14 mouse cellular contexts compared by ENCODE assay signal in genomic region chr13:64309842-64310241, GRCm38 (mm10). TPM values are rescaled to one million over a fixed set of nuclear protein-coding genes. Genes with fewer than 3 reads are reported as not detected.
A peak's percentile ranks its signal among the peaks of the same experiment; 100 is the strongest.
DNase-seq lines count a peak whose midpoint lies in the region; ATAC-seq and TF ChIP-seq lines count a peak whose summit lies in the region.
"Had no signal": no experiment of that assay in that cellular context is flagged by ENCODE, and none has a peak within 500 bp of the region (broad histone marks: within the 10 kb centered on the region; RNA-seq: fewer than 3 reads in every experiment).

No protein-coding gene starts in this region.

- H3K4me3 ChIP-seq in kidney, embryonic 15.5 days (replicated peaks) = no peak overlapping the region
- no peak overlapping the region; the same call in 1 of the 2 replicates for H3K4me3 ChIP-seq in G1E (ENCODE audit: low read depth, low read length)
- no peak overlapping the region for H3K4me3 ChIP-seq in heart, embryonic 16.5 days (ENCODE audit: low read length)
- no peak overlapping the region for H3K4me3 ChIP-seq in hindbrain, embryonic 14.5 days (replicated peaks; ENCODE audit: low read length)
- H3K4me3 ChIP-seq: left cerebral cortex, adult 2 months; midbrain, embryonic 13.5 days had no signal

- 0 out of 2 replicates have a peak overlapping the region, but pooled peaks have one; percentile 1 for H3K27ac ChIP-seq in kidney, embryonic 15.5 days
- peak overlapping the region; percentile 40 for H3K27ac ChIP-seq in heart, embryonic 16.5 days (ENCODE audit: low read length)
- H3K27ac ChIP-seq in hindbrain, embryonic 14.5 days = no peak overlapping the region
- H3K27ac ChIP-seq: left cerebral cortex, adult 2 months; midbrain, embryonic 13.5 days had no signal

- no peak overlapping the region for H3K9ac ChIP-seq in kidney, embryonic 15.5 days
- H3K9ac ChIP-seq in heart, embryonic 16.5 days (ENCODE audit: low read length) = peak overlapping the region; percentile 17; the same call in 1 of the 2 replicates
- H3K9ac ChIP-seq in hindbrain, embryonic 14.5 days = no peak overlapping the region
- H3K9ac ChIP-seq: midbrain, embryonic 13.5 days had no signal

- peaks cover 21% of the 10 kb centered on the region for H3K36me3 ChIP-seq in kidney, embryonic 15.5 days
- H3K36me3 ChIP-seq in G1E (replicated peaks) = peaks cover 37% of the 10 kb centered on the region
- H3K36me3 ChIP-seq in heart, embryonic 16.5 days (ENCODE audit: control insufficient read depth, insufficient read depth) = peaks cover 18% of the 10 kb centered on the region; the same call in 1 of the 2 replicates
- H3K36me3 ChIP-seq in hindbrain, embryonic 14.5 days (replicated peaks; ENCODE audit: control insufficient read depth, insufficient read depth) = no peaks in the 10 kb centered on the region; the same call in 1 of the 2 replicates

- no peak for DNase-seq in kidney, adult 18-20 months
- DNase-seq in G1E (ENCODE audit: low spot score) = no peak
- no peak for DNase-seq in hindbrain, embryonic 14.5 days (ENCODE audit: low spot score)
- no peak for DNase-seq in adrenal gland, postnatal 10 days
- DNase-seq: cerebellum, postnatal 14 days; gastrocnemius, postnatal 14 days; kidney, postnatal 25 days; spleen, adult 18-20 months had no signal

- peaks cover 28% of the 10 kb centered on the region for H3K4me1 ChIP-seq in kidney, embryonic 15.5 days
- H3K4me1 ChIP-seq in G1E (ENCODE audit: insufficient read depth, low read depth, low read length) = peaks cover 37% of the 10 kb centered on the region
- H3K4me1 ChIP-seq in heart, embryonic 16.5 days (ENCODE audit: control insufficient read depth, insufficient read depth, low read length) = peaks cover 27% of the 10 kb centered on the region
- peaks cover 8% of the 10 kb centered on the region for H3K4me1 ChIP-seq in hindbrain, embryonic 14.5 days (replicated peaks; ENCODE audit: control insufficient read depth, insufficient read depth, low read length)

- no peak overlapping the region for H3K4me2 ChIP-seq in kidney, embryonic 15.5 days
- H3K4me2 ChIP-seq in heart, embryonic 16.5 days (ENCODE audit: low read depth, low read length) = peak overlapping the region; percentile 66
- no peak overlapping the region for H3K4me2 ChIP-seq in hindbrain, embryonic 14.5 days (replicated peaks)
- H3K4me2 ChIP-seq: midbrain, embryonic 13.5 days had no signal

- no peaks in the 10 kb centered on the region for H3K9me3 ChIP-seq in kidney, embryonic 15.5 days (replicated peaks)
- H3K9me3 ChIP-seq in G1E (replicated peaks) = no peaks in the 10 kb centered on the region
- H3K9me3 ChIP-seq in heart, embryonic 16.5 days (replicated peaks; ENCODE audit: control insufficient read depth, low read length) = no peaks in the 10 kb centered on the region
- H3K9me3 ChIP-seq in hindbrain, embryonic 14.5 days (ENCODE audit: control insufficient read depth, low read length) = no peaks in the 10 kb centered on the region
- H3K9me3 ChIP-seq: midbrain, embryonic 13.5 days had no signal

- TF ChIP-seq CTCF in G1E (IDR thresholded peaks at IDR 0.05; ENCODE audit: low read depth, low read length) = no peak

- H3K27me3 ChIP-seq in kidney, embryonic 15.5 days = no peaks in the 10 kb centered on the region
- H3K27me3 ChIP-seq in G1E (ENCODE audit: insufficient read depth, low read length) = no peaks in the 10 kb centered on the region
- no peaks in the 10 kb centered on the region for H3K27me3 ChIP-seq in heart, embryonic 16.5 days (ENCODE audit: control insufficient read depth, insufficient read depth, low read length)
- H3K27me3 ChIP-seq in hindbrain, embryonic 14.5 days (ENCODE audit: control insufficient read depth, insufficient read depth, low read length) = no peaks in the 10 kb centered on the region
- H3K27me3 ChIP-seq: midbrain, embryonic 13.5 days had no signal

- no peak for ATAC-seq in kidney, embryonic 15.5 days (replicated peaks; ENCODE audit: low FRiP score)
- ATAC-seq in G1E (ENCODE audit: extremely low read depth, insufficient number of reproducible peaks, low FRiP score, poor library complexity, severe bottlenecking) = peak; percentile 9; the same call in 1 of the 2 replicates
- ATAC-seq in heart, embryonic 16.5 days (replicated peaks; ENCODE audit: extremely low read depth, insufficient read depth, low FRiP score) = no peak
- ATAC-seq in megakaryocyte progenitor cell, adult 5-6 weeks (replicated peaks; ENCODE audit: poor library complexity) = peak; percentile 43
- ATAC-seq in hindbrain, embryonic 14.5 days (ENCODE audit: low FRiP score) = no peak
- ATAC-seq: forebrain, embryonic 14.5 days; midbrain, embryonic 13.5 days had no signal

- 75% methylated on average over 11 of the region's 11 CpGs for WGBS in kidney, embryonic 15.5 days
- 56% methylated on average over 11 of the region's 11 CpGs for WGBS in heart, embryonic 16.5 days
- WGBS in hindbrain, embryonic 14.5 days = 88% methylated on average over 11 of the region's 11 CpGs

RNA-seq across cellular contexts. Expression of gene Aaed1, which starts 2.7 kb away (rescaled TPM):
- 56.5 and 58.1 TPM in 2 replicates for polyA plus RNA-seq in kidney, embryonic 15.5 days (2015; fragmentation: Nextera tagmentation; extraction: Ambion mirVana)
- total RNA-seq in G1E (2014; fragmentation: Nextera tagmentation) (25.7 and 29.9 TPM in 2 replicates), G1E (2017) (15.9 and 16.0 TPM in 2 replicates)
- polyA plus RNA-seq in G1E (2012) = 2.1 and 4.2 TPM in 2 replicates
- polyA plus RNA-seq in heart, embryonic 16.5 days (2015; fragmentation: Nextera tagmentation; extraction: Ambion mirVana) = 63.2 and 70.4 TPM in 2 replicates
- total RNA-seq in megakaryocyte progenitor cell, adult 5-6 weeks (2015) = 19.6 and 20.3 TPM in 2 replicates
- total RNA-seq in megakaryocyte progenitor cell, adult 5-6 weeks (2017) = 33.1 and 42.4 TPM in 2 replicates
- 15.4 and 15.8 TPM in 2 replicates for polyA plus RNA-seq in hindbrain, embryonic 14.5 days (2014; fragmentation: Nextera tagmentation; extraction: Ambion mirVana)
- total RNA-seq in adrenal gland, postnatal 10 days (2021) = 10 to 100 TPM; 52.7 to 57.2 TPM

RNA-seq across cellular contexts. Expression of gene Cdc14b, which starts 34.8 kb away (rescaled TPM):
- 14.8 and 17.5 TPM in 2 replicates for polyA plus RNA-seq in kidney, embryonic 15.5 days (2015; fragmentation: Nextera tagmentation; extraction: Ambion mirVana)
- total RNA-seq in G1E (2014; fragmentation: Nextera tagmentation) (1.9 and 4.1 TPM in 2 replicates), G1E (2017) (2.0 and 2.3 TPM in 2 replicates)
- 0.09 and 0.13 TPM in 2 replicates for polyA plus RNA-seq in G1E (2012)
- 11.7 and 15.5 TPM in 2 replicates for polyA plus RNA-seq in heart, embryonic 16.5 days (2015; fragmentation: Nextera tagmentation; extraction: Ambion mirVana)
- total RNA-seq in megakaryocyte progenitor cell, adult 5-6 weeks (2015) = 1.6 and 1.9 TPM in 2 replicates
- total RNA-seq in megakaryocyte progenitor cell, adult 5-6 weeks (2017) = 0.74 and 2.4 TPM in 2 replicates
- 3.0 and 4.3 TPM in 2 replicates for polyA plus RNA-seq in hindbrain, embryonic 14.5 days (2014; fragmentation: Nextera tagmentation; extraction: Ambion mirVana)
- 10 to 100 TPM; 10.1 TPM for total RNA-seq in adrenal gland, postnatal 10 days (2021)

Comparison
In these comparisons a context has a peak if more than half of its experiments do, and no peak if none do; other contexts are left out.
1. ATAC-seq: peak in G1E (single experiment) and megakaryocyte progenitor cell, adult 5-6 weeks (single experiment); none in kidney, embryonic 15.5 days (single experiment), heart, embryonic 16.5 days (single experiment) and hindbrain, embryonic 14.5 days (single experiment).